Mouse (Mus musculus): ENCODE measurements around the gene Mknk1.

- TF ChIP-seq CTCF (conservative IDR thresholded peaks at IDR 0.05; ENCODE audit: low read length) (no peak), NANOG (IDR thresholded peaks at IDR 0.05; ENCODE audit: borderline replicate concordance, low read length) (no peak)
These were observed 11.1 kb downstream of the Mknk1 start for GRCm38 (mm10) chr4:115850111-115850510.
